Mouse (Mus musculus) heart, postnatal 0 days (tissue): ENCODE measurements around the gene Fbrsl1.

Source experiments
- CTCF ChIP-seq: IDR thresholded peaks from 2 replicates; pipeline ENCODE4 v1.5.1; 2016; ENCODE audit warnings: antibody characterized with exemption, control low read depth, low read depth
- EP300 ChIP-seq: IDR thresholded peaks from 2 replicates; pipeline ENCODE4 v1.6.1; 2016; ENCODE audit warnings: antibody characterized with exemption, low read depth

GRCm38 (mm10) chr5:110462646-110463045 is 14.3 kb upstream of the Fbrsl1 start:
- TF ChIP-seq CTCF (no peak), EP300 (no peak)
